Mouse (Mus musculus) CD4-positive, CD25-positive, alpha-beta regulatory T cell, adult 2 months (primary cell): ENCODE measurements around the gene Shroom3.

Experiments used
- DNase-seq: peaks from one replicate; pipeline ENCODE4 v3.0.0-alpha.2; 2012; ENCODE audit warnings: low read depth, low spot score

Shroom3 gene

DNA sequence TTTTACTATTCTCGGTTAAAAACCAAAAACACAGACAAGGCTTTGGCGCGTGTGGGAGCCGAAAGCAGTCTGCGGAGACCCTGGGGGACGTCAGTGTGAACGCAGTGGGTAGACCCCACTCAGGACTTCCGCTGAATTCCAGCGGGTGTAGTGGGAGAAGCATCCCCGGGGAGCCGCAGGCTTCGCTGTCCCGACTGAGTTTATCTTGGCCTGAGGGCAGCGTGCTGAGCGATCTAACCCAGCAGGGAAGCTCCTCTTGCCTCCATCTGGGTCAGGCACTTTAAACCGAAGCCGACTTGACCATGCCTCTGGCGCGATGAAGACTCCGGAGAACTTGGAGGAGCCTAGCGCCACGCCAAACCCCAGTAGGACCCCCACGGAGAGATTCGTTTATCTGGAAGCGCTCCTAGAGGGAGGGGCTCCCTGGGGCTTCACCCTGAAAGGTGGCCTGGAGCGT, at the start of gene Shroom3:
TSS of gene Shroom3 (plus strand) at position 85 of the 457 bp plus-strand sequence.
- DNase-seq, result no peak

DNA sequence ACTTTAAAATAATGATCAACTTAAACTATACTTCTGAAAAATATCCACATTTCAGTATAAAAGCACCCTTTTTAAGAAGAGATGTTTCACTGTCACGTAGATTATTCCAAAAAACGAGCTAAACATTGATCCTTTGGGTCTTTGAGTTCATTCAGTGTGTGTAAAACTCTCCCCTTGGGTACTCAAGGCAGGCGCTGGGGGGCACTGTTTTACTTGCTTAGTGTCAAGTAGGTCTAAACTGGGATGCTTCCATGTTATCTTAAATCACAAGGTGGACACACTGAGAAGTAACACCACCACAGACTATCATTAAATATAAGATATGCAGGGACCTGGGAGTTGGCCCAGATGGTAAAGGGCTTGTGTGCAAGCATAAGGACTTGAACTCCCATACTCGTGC, 49.7 kb upstream of the Shroom3 start:
- DNase-seq, result no peak

DNA sequence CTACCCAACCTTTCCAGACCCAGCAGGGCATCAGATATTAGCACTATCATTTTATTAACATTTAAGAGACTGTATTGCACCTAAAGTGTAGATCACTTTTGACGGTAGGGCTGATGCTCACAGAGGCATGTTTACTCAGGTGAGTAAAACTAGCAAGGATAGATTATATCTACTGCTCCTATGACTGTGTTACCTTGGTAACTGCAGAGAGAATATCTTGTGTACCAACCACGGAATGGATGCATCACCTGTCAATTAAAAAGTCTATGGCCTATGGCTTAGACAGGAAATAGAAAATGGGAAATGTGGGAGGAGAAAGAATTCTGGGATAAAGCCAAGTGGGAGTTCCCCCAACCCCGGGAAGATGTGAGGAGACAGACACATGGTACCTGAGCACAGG, 48.3 kb upstream of the Shroom3 start:
- no peak for DNase-seq

DNA sequence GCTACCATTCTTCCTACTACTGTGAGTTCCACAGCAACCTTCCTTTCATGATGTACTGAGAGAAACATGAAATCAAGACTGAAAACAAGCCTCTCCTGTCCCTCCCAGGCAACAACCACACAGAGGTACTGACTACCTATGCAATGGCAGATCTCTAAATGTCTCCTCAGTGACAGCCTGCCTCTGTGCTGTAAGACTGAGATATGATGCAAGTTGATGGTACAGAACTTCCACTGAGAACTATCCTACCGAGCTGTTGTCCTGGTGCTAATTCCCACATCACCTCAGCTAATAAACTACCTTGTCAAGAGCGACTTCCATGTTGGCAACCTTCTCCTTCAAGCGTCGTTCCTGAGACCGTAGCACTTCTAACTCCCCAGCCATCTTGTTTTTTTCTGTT, 47.3 kb upstream of the Shroom3 start:
- DNase-seq, result no peak

DNA sequence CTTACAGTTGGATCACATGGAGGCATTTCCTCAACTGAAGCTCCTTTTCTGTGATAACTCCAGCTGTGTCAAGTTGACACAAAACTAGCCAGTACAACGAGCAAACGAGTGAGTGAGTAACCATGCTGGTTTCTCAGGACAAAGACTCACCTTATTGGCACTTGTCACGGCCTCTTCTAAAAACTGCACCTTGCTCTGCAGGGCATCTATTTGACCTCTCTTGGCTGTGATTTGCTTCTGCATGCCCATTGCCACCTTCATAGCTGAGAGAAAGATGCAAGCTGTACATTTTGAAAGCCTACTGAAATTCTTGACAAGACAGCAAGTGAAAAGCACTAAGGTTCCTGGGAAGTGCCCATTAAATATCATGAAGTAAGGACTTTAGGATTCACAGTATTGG, 42.4 kb upstream of the Shroom3 start:
- DNase-seq, result no peak

DNA sequence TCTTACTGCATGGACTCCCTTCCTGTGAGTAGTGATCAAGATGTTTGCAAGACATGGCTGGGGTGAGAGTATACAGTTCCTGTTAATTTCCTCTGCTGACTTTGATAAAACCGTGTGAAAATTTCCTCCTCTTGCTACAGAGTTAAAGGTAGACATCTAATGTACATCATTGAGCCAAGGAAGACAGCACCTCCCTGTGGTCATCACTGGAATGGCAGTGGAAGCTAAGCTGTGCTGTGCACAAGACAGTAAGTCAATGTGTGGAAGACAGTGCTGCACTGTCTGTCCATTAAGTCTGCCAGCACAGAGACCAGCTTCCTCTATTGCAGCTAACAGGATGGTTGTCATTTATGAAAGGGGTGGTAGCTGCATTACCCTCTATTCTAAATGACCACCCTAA, 27.0 kb upstream of the Shroom3 start:
- DNase-seq, result peak; percentile 77

DNA sequence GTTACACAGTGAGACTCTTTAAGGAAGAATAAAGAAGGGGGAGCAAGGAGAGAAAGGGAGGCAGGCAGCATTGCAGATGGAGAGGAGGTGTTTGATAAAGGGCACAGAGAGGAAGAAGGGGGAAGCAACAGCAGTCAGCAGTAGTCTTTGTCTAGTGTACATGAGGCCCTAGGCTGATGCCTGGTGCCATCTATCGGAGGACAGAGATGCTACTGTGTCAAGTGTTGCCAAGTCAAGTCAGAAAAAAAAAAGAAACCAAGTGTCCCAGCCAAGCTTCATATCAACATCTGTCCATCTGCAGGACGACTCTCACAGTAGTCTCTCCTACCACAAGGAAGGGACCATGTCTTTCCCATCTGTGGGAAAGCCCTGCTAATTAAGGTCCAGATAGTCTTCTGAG, 18.9 kb upstream of the Shroom3 start:
- DNase-seq, result no peak

DNA sequence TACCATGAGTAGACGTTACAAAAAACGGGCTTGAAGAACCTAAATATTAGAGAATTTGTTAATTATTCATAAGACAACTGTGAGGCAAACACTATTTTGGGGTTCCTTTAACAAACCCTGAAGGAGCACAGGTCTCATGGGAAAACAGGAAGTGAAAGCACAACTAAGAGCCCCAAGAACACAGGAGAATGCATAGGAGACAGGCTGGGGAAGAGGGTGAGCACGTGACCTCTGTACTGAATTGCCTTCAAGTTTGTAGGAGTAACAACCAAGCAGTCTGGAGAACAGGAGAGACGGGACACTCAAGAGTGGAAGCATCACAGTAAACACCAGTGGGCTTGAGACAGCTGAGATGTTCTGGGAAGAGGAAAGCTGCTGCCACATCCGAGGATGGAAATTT, 16.4 kb upstream of the Shroom3 start:
- DNase-seq, result no peak

DNA sequence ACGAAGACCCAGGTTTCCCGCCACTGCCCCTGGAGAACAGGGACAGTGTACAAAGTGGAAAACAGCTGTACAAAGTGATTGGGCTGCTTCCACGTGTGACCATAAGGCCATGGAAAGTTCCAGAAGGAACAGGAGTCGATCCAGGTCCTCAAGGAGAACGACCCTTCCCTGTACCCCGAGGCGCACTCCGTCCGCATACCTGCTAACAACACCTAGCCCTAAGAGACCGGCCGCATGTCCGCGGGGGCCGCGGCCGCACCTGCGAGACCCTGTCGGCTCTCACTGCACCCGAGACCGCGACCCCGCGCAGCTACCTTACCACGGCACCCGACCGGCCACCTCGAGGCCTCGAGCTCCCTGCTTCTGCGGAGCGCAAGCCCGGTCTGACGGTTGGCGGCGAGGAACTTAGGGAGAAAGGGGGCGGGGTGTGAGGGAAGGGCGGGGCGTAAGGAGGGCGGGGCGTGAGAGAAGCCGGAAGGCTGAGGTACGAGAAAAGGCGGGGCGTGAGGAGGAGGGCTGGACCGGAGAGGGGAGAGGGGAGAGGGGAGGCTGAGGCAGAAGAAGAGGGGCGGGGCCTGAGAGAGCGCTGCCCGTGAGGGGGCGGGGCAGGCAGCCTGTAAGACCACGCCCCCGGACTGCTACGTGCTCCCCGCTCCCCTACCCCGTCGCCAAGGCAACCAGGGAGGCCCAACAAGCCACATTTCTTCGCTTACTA, 8.2 kb upstream of the Shroom3 start, which contains the start of gene Ccdc158:
TSS of gene Ccdc158 (minus strand) at position 413 of the 715 bp plus-strand sequence.
- peak; percentile 85 for DNase-seq

DNA sequence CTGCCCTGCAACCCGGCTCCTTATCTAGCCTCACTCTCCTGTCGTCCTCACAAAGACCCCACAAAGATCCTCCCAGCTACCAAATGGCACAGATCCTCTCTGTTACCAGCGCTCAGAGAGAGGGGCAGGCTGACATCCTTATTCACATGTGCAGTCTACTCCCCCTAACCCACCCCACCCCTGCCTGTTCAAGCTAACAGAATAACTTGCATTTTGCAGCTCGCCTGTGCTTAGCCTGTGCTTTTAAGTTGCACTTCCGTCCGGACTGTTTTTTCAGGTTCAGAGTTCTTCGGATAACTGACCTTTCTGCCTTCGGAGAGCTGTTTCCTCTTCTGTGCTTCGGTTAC, 7.7 kb upstream of the Shroom3 start:
- DNase-seq, result no peak

DNA sequence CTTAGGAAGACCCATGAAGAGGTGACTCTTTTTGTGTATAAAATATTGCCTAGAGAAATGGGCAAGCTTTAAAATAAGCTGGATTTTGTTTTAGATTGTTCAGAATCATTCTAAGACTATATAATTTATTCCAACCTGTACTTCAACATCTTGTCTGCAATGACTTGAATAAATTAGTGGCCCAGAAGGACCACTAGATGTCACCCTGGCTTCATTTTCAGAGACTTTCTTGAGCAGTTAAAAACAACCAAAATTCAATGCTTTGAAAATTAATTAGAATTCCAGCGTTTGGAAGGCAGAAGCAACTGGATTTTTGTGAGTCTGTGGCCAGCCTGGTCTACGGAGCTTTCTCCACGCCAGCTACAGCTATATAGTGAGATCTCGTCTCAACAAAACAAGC, 3.8 kb upstream of the Shroom3 start:
- peak; percentile 45 for DNase-seq

DNA sequence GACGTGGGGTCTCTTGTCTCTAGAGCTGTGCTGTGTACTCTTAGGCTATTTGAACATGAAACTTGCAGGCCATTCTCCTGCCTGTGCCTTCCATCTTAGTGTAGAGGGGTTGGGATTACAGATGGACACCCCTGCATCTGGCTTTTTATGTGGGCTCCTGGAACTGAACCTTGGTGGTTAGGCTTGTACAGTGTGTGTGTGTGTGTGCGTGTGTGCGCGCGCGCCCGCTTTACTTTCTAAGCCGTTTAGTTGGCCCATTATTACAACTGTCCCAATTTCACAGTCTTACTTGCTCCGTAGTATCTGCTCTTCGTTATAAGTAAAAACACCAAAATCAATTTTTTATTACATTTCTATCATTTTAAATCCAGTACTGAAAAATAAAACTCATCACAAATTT, 1.4 kb upstream of the Shroom3 start:
- no peak for DNase-seq

DNA sequence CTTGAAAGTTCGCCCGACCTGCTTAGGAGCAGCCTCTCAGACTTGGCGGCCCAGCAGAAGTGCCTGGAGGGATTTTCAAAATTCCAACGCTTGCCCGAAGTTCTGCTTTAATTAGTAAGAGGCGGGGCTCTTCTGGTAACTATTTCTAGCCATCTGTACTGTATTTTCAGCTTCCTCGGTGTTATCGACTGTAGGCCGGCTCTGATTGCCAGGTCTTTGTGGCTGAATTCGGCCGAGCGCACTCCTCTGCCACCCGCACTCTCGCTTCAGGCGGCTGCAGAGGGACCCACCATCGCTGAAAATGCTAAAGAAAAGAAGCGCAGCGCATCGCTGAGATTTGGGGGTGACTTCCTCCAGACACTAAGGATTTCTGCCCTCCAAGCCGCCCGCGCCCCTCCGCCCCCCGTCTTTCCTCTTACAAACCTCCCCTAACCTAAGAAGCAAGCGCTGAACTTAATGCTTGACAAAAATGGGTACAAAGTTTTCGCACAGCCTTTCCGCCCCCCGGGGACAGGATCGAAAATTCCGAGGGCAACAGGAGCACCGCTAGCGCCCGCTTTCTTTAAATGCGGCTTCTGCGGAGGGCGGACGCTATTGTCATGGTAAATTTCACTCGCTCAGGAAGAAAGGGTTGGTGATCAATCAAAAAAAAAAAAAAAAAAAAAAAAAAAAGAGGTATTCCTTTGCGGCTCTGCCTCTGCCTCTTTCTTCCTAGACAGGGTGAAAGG, 450 bp upstream of the Shroom3 start:
- DNase-seq, result no peak

DNA sequence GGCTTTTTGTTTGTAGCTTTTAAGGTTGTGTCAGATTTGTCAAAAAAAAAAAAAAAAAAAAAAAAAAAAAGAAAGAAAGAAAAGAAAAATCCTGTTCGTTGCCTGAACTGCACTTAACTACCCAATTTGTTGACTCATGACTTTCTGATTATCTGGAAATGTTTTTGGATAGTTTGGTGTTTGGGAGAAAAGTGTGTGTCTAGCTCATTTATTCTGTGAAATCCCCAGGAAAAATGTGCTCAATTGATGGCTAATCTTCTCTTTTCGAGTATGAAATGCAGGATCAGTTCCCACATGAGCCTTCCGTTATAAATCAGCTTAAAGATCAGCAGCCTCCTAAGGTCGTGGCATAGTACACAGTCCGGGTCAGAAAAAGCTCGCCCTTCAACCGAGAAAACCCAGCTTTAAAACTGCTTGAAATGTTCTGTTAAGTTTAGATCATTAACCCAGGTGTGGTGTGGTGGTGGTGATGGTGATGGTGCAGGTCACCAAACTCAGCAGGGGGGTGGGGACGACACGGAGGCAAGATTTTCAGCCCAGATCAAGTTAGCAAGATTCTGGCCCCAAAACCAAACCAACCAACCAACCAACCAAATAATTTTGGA, 738 bp downstream of the Shroom3 start:
- DNase-seq, result no peak

DNA sequence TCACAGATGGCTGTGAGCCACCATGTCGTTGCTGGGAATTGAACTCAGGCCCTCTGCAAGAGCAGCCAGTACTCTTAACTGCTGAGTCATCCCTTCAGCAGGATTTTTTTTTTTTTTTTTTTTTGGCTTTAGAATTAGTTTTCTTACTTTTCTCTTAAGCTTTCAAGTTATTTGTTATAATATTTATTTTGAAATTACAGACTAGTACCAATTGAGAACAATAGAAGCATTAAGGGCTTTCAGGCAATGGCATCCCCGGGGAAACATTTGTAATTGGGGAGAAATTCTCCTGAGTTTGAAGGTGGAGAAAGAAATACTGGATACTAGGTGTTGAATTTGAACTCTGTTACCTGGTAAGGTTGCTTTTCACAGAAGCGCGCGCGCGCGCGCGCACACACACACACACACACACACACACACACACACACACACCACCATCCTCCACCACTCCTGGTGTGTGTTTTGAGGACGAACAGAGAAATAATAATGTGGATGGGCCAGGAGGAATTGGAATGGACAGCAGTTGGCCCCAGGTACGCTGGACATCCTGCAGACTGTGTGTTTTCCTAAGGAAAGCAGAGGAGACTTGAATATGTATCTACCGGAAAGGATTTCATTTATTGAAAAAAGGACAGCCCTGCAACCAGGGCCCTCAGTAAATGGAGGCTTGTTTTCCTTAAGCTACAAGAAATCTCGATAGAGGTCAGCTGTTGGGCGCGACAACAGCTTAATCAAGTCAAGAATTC, 1.7 kb downstream of the Shroom3 start:
- no peak for DNase-seq

DNA sequence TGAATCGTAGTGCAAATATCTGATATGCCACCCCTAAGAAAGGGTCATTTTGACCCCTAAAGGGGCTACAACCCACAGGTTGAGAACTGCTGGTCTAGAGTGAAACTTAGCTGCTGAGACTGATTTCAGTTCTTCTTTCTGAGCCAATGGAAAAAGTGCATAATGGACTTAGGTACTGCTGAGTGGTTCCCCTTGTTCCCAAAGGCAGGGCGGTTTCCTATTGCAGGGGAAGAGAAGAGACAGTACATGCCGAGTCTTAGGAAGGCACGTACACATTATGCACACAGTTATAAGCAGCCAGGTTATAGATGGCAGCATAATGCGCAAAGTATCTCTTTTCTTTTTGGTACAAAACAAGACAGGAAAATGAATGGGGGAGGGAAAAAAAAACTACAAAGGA, 4.9 kb downstream of the Shroom3 start:
- no peak for DNase-seq

DNA sequence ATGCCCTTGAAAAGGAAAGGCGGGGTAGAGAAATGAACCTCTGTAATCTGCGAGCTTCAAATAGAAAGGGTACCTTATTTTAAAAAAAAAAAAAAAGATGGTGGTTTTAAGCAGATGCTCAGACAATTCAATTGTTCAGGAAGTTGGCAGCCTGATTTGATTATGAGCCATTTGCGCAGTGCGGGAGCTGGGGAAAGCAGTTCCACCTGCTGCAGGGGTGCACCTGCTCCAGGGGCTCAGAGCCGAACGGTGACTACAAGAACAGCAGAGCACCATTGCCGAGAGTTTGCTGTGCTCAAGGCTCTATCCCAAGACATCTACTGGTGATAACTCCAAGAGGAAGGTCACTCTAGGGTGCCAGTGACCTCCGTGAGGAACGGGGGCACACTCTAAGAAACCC, 5.3 kb downstream of the Shroom3 start:
- DNase-seq, result no peak

DNA sequence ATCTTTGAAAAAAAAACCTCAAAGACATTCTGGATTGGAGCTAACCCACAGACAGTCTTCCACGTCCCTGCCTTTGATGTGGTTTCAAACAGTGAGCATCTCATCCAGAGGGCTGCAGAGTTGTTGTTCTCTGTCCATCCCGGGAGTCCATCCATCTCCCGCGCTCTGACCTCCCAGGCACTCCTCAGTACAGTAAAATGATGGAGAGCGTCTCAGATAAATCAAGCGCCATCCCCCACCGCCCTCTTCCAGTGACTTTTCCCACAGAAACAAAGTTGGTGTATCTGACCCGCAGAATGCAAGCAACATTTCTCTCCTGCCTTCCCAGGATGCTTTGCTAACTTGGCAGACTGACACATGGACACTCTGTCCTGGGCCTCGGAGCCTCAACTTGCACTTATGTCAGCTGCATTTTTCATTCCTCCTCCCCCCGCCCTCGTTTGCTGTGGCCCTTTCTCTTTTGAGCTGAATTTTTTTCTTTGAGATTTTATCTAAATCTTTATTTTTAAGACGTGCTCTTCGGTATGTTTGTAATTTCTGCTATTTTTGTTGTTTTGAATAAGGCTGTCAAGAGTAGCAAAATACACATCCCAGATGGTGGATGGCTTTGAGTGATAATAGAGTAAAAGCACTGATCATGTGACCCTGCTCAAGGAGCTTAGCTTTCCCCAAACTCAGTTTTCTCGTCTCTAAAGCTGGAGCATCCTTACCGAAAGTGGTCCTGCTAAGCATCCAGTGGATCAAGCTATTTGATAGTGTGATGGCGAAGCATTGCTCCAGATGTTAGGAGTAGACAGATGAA, 9.2 kb downstream of the Shroom3 start:
- no peak for DNase-seq

DNA sequence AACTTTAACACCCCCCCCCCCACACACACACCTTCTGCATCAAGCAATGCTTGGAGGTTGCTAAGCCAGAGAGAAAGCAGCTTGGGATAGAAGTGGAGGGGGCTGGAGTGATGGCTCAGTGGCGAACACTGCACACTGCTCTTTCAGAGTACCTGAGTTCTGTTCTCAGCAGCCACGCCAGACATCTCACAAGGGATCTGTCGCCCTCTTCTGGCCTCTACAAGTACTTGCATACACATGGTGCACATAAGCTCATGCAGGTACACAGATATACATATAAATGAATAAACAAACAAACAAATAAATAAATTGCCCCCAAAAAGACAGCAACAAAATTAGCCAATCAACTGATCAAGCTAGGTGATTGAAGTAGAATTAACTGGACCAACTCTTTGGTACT, 10.5 kb downstream of the Shroom3 start:
- no peak for DNase-seq

DNA sequence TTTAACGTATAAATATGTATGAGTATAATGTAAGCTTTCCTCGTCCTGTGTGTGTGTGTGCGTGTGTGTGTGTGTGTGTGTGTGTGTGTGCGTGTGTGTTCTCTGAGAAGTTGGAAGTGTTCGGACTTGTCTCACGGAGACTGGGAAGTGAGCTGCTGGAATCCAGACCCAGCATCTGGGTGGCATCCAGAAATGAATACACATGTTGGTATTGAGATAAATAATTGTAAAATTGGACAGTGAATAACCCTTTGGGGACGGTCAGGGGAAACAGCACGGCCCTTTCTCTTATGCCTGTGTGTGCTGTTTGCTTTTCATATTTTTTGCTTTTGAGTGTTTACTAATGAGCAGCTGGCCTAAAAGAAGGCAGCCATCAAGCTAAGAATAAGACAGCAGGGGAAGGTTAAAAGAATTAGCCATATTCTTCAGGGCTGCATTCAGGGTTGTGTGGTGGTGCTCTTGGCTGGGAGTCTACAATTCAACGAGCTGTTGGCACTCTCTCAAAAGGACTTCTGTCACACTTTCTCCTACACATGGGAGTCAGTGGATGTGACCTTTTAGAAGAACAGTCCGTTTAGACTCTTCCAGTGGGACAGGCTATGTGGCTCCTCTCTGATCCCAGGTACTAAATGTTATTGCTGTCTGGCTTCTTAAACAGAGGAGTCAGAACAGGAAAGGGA, 11.2 kb downstream of the Shroom3 start:
- no peak for DNase-seq
